Mouse (Mus musculus) E14TG2a.4 (cell line): ENCODE data around the gene Frrs1l.

Source experiments
- CTCF ChIP-seq: conservative IDR thresholded peaks from 2 replicates; pipeline ENCODE4 v1.5.1; 2014; ENCODE audit warnings: low read length
- NANOG ChIP-seq: IDR thresholded peaks from 2 replicates; pipeline ENCODE4 v1.6.1; 2014; ENCODE audit warnings: borderline replicate concordance, low read length, mixed read lengths

DNA sequence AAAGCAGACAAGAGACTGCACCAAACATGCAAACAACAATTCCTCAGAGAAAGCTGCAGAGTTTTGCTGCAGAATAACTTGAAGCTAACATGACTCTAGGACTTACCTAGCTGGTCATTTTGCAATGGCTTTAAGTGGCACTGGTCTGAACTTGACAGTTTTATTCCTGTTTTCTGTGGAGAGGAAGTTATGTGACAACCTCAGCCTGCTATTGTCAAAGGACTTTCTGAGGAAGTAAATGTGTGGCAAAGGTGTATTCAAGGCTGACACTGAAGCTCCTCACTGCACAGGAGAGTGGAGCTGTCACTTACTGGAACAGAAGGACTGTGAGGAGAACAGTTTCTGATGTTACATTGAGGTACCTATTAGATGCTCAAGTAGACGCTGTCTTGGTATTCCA is 75.4 kb downstream of the Frrs1l start:
- TF ChIP-seq CTCF (no peak), NANOG (no peak)
